ENCODE assay signal across 6 mouse cellular contexts in the genomic region with DNA sequence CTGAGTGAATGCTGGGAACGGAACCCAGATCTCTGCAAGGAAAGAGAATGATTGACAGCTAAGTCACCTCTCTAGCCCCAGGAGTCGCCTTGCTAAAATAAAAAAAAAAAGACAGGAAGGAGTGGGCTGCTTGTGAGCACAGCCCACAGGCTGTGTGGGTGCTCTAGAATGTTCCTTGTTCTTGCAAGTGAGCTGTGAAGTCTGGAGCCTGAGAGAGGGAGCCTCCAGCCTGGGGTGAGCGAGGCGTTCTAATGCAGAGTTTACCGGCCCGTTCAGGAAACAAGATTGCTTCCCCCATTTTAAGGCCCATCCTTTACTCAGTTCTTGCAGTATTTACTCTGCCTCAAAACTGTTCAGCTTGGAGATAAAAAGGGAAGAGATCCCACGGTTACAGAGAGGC.
"Had no signal": no experiment of that assay in that cellular context is flagged by ENCODE, and none has a peak within 500 bp of the region (broad histone marks: within the 10 kb centered on the region; RNA-seq: fewer than 3 reads in every experiment).

No protein-coding gene starts in this region.

- ATAC-seq: intestine, embryonic 15.5 days; liver, embryonic 12.5 days; midbrain, embryonic 16.5 days had no signal

- DNase-seq: kidney, adult 18-20 months; kidney, postnatal 14 days; thymus, adult 2 months had no signal
